Mouse (Mus musculus): Measurements from ENCODE around the gene Tas2r143.

DNA sequence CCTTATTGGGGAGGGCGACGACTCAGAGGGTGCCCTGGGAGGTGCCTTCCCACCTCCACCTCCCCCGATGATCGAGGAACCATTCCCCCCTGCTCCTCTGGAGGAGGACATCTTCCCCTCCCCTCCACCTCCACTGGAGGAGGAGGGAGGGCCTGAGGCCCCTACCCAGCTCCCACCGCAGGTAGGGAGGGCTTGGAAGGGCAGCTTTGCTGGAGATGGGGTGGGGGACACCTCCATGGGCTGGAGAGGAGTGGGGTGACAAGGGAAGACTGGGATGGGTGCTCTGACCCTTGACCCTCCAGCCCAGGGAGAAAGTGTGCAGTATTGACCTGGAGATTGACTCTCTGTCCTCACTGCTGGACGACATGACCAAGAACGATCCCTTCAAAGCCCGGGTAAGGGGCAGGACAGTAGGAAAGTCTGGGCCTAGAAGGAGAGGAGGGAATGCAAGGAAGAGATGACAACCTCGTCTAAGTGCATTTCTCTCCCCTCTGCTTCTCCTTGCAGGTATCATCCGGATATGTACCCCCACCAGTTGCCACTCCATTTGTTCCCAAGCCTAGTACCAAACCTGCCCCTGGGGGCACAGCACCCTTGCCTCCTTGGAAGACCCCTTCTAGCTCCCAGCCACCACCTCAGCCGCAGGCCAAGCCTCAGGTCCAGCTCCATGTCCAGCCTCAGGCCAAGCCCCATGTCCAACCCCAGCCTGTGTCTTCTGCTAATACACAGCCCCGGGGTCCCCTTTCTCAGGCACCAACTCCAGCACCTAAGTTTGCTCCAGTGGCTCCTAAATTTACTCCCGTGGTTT is 48.9 kb upstream of the Tas2r143 start:
- TF ChIP-seq CTCF (IDR thresholded peaks at IDR 0.05; ENCODE audit: low read depth) (no peak), EP300 (IDR thresholded peaks at IDR 0.05; ENCODE audit: low read depth) (no peak)

Measured in heart, postnatal 0 days (tissue).